Mouse (Mus musculus) neural tube, embryonic 10.5 days (tissue): ENCODE measurements around the gene Insl3.
"Not testable (repeated sequence)": the region's sequence is repeated elsewhere in the genome, so short reads cannot be mapped to it uniquely, and the experiment has no call there.

Source experiments
- DNase-seq: peaks from one replicate; pipeline ENCODE4 v3.0.0-alpha.2; 2017; ENCODE audit warnings: low spot score; ENCODE audit errors: extremely low spot score

The Insl3 gene

GRCm38 (mm10) chr8:71676803-71677202 lies 12.2 kb upstream of the Insl3 start:
- DNase-seq: no peak

- no peak for DNase-seq
These were observed 11.5 kb upstream of the Insl3 start for GRCm38 (mm10) chr8:71677555-71677954.

- DNase-seq: no peak
These were observed 10.8 kb upstream of the Insl3 start for GRCm38 (mm10) chr8:71678216-71678615.

- no peak for DNase-seq
These were observed 9.9 kb upstream of the Insl3 start for GRCm38 (mm10) chr8:71679116-71679515.

GRCm38 (mm10) chr8:71679550-71680168 lies 9.4 kb upstream of the Insl3 start:
- DNase-seq: no peak

DNA sequence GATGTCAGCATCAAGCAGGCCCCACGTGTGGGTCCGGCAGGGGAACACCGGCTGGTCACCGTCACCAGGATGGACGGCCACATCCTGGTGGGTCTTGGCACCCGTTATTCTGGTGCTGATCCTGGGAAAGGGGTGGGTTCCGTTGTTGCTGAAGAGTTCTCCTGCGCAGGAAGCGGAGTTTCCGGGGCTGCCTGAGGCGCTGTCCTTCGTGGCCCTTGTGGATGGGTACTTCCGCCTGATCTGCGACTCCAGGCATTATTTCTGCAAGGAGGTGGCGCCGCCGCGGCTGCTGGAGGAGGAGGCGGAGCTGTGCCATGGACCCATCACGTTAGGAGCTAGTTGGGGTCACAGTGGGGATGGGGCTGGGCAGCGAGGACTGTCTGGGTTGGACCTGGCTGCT lies 8.5 kb upstream of the Insl3 start:
- peak; percentile 43 for DNase-seq

DNA sequence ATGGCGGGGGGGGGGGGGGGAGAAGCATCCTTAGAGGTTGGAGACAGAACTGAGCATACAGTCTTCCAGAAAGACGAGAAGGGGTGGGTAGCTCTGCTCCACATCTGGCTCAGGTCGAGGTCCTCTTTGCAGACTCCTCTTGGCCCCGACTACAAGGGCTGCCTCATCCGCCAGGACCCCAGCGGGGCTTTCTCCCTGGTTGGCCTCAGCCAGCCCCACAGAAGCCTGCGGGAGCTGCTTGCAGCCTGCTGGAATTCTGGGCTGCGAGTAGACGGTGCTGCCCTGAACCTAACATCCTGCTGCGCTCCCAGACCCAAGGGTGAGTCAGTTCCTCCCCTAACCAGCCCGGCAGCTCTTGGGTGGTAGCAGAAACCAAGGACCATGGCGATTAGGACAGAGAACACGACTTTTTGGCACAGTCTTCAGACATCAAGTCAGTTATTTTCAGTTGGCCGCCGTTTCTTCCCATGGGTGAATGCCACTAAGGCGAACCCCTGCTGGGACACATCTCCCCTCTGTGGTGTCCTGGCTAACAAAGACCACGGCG lies 7.6 kb upstream of the Insl3 start:
- peak; percentile 47 for DNase-seq

- DNase-seq: no peak
These were observed 6.2 kb upstream of the Insl3 start for GRCm38 (mm10) chr8:71682832-71683231.

GRCm38 (mm10) chr8:71684701-71685100 lies 4.3 kb upstream of the Insl3 start:
- DNase-seq: no peak

GRCm38 (mm10) chr8:71685573-71685972 lies 3.4 kb upstream of the Insl3 start:
- no peak for DNase-seq

- DNase-seq: no peak
These were observed 2.8 kb upstream of the Insl3 start for GRCm38 (mm10) chr8:71686143-71686734.

GRCm38 (mm10) chr8:71687616-71688015 lies 1.4 kb upstream of the Insl3 start:
- no peak for DNase-seq

DNA sequence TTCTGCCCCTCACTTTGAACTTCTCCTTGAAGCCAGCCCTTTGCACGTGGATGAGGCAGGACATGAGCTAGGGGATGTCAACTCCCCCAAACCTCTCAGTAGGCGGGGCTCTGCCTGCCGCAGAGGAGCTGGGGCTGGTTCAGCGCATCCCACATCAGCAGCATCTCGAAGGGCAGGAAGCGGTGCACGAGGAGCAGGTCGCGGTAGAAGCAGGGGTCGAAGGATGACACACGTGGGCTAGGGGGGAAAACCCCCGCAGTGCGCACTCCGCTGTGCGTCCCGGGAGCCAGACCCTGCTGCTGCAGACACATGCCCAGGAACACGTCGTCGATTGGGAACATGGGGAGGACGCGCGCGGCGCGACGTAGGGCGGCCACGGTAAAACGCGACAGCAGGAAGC lies 3.5 kb downstream of the Insl3 start:
- no peak for DNase-seq

DNA sequence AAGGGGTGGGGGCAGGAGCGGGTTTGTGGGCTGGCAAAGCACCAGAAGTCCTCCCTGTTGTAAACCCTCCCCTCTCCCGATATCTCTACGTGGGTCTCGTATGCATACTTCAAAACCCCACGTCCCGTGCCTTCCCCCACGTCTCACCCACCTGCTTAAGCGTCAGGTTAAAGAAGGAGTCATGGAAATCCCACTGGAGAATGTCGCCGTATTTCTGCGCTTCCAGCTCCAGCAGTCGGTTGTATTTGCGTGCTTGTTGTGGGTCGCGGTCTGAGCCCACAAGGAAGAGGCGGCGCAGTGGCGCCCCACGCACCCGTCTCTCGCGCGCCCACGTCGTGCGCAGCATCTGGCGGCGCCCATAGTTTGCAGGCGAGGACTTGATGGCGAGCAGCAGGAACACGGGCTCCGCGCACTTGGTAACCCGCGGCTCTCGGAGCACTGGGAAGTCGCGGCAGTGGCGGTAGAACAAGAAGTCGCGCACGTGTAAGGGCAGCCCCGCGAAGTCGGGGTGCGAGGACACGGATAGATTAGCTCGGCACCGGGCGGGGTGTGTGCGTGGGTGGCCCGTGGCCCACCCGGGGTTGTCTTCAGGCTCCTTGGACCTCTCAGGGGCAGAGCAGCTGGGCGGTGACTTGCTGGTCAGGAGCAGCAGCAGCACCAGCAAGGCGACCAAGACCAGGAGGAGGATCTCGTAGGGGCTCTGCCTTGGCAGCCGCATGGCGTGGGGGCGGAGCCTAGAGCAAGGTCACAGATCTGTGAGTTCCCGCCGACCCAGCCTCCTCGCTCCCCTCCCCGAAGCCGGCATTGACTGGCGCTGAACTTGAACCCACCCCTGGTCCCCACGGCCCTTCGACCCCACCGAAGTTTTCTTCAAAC lies 4.4 kb downstream of the Insl3 start:
- DNase-seq: peak; percentile 43

GRCm38 (mm10) chr8:71695456-71695855 lies 6.4 kb downstream of the Insl3 start:
- DNase-seq: not testable (repeated sequence)

- no peak for DNase-seq
These were observed 11.7 kb downstream of the Insl3 start for GRCm38 (mm10) chr8:71700493-71701269.

GRCm38 (mm10) chr8:71701414-71702086 lies 12.5 kb downstream of the Insl3 start, which contains the start of gene B3gnt3:
B3gnt3 (minus strand) TSS chr8:71701789.
- DNase-seq: no peak

- DNase-seq: no peak
These were observed 13.0 kb downstream of the Insl3 start for GRCm38 (mm10) chr8:71702087-71702432.

- DNase-seq: no peak
These were observed 13.9 kb downstream of the Insl3 start for GRCm38 (mm10) chr8:71702923-71703322.

DNA sequence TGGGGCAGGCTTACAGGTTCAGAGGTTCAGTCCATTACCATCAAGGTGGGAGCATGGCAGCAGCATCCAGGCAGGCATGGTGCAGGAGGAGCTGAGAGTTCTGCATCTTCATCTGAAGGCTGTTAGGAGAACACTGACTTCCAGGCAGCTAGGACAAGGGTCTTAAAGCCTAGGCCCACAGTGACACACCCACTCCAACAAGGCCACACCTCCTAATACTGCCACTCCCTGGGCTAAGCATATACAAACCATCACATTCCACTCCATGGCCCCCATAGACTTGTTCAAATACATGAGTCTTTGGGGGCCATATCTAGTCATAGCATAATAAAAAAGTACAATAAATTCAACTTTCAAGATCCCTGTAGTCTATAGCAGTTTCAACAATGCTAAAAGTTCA lies 14.4 kb downstream of the Insl3 start:
- not testable (repeated sequence) for DNase-seq

- DNase-seq: no peak
These were observed 18.9 kb downstream of the Insl3 start for GRCm38 (mm10) chr8:71707874-71708273.
